Comparison of ENCODE assay signal across 8 mouse cellular contexts in genomic region chr8:94601607-94602385, GRCm38 (mm10). TPM values are rescaled to one million over a fixed set of nuclear protein-coding genes. Genes with fewer than 3 reads are reported as not detected.
DNase-seq lines count a peak whose midpoint lies in the region; ATAC-seq and TF ChIP-seq lines count a peak whose summit lies in the region.

Gene Rspry1 (plus strand): TSS chr8:94601937.
Gene Fam192a (minus strand): TSS chr8:94601997.

- no peak for TF ChIP-seq CTCF in bone marrow macrophage, adult 2 months (IDR thresholded peaks at IDR 0.05; ENCODE audit: low read depth, low read length)
- TF ChIP-seq CTCF in embryonic fibroblast, embryonic 13.5 days (IDR thresholded peaks at IDR 0.05; ENCODE audit: borderline replicate concordance, insufficient read depth, low read length): no peak

- TF ChIP-seq POLR2A in bone marrow macrophage, adult 2 months (IDR thresholded peaks at IDR 0.05; ENCODE audit: borderline replicate concordance, low read depth, low read length): no peak
- peak; percentile 94 for TF ChIP-seq POLR2A in embryonic fibroblast, embryonic 13.5 days (IDR thresholded peaks at IDR 0.05; ENCODE audit: low read depth, low read length)

- H3K27me3 ChIP-seq in kidney, embryonic 14.5 days (ENCODE audit: control insufficient read depth, insufficient read depth, low read length): no peaks in the 10 kb centered on the region
- no peaks in the 10 kb centered on the region for H3K27me3 ChIP-seq in limb, embryonic 15.5 days

- peak within 1 kb of the TSS; percentile 89 for H3K4me2 ChIP-seq in kidney, embryonic 14.5 days (replicated peaks; ENCODE audit: low read depth, low read length)
- H3K4me2 ChIP-seq in limb, embryonic 15.5 days: peak within 1 kb of the TSS; percentile 90

- peak within 1 kb of the TSS; percentile 95 for H3K9ac ChIP-seq in kidney, embryonic 14.5 days (ENCODE audit: low read depth, low read length)
- H3K9ac ChIP-seq in limb, embryonic 15.5 days: peak within 1 kb of the TSS; percentile 89

- H3K9me3 ChIP-seq in kidney, embryonic 14.5 days (ENCODE audit: control insufficient read depth, low read length): no peaks in the 10 kb centered on the region
- no peaks in the 10 kb centered on the region for H3K9me3 ChIP-seq in limb, embryonic 15.5 days

- under 1% methylated on average over 55 of the region's 55 CpGs for WGBS in kidney, embryonic 14.5 days
- under 1% methylated on average over 55 of the region's 55 CpGs for WGBS in limb, embryonic 15.5 days

- H3K27ac ChIP-seq in bone marrow macrophage, adult 2 months (ENCODE audit: insufficient read depth, low read depth, low read length): peak within 1 kb of the TSS; percentile 80
- no peak within 1 kb of the TSS; the same call in 1 of the 2 replicates for H3K27ac ChIP-seq in embryonic fibroblast, embryonic 13.5 days (ENCODE audit: insufficient read depth, low read length)
- peak within 1 kb of the TSS; percentile 88 for H3K27ac ChIP-seq in kidney, embryonic 14.5 days (ENCODE audit: low read depth, low read length)
- peak within 1 kb of the TSS; percentile 94 for H3K27ac ChIP-seq in limb, embryonic 15.5 days

- peak within 1 kb of the TSS; percentile 97 for H3K4me3 ChIP-seq in bone marrow macrophage, adult 2 months (ENCODE audit: insufficient read depth, low read length)
- H3K4me3 ChIP-seq in embryonic fibroblast, embryonic 13.5 days (ENCODE audit: insufficient read depth, low read length): peak within 1 kb of the TSS; percentile 90
- H3K4me3 ChIP-seq in kidney, embryonic 14.5 days (ENCODE audit: low read length): peak within 1 kb of the TSS; percentile 97
- H3K4me3 ChIP-seq in limb, embryonic 15.5 days: peak within 1 kb of the TSS; percentile 85

- peak; percentile 100 for DNase-seq in A20 (ENCODE audit: low read depth, low spot score)
- DNase-seq in heart, adult 9 months (ENCODE audit: low spot score in 2 of 2): peak; percentile 100
- DNase-seq in monocyte, adult 2 months (ENCODE audit: low read depth in 1 of 2, low spot score in 2 of 2): peak; percentile 99 to 100
- peak; percentile 100 for DNase-seq in spleen, postnatal 36 days (ENCODE audit: low spot score in 2 of 2)

- no peaks in the 10 kb centered on the region for H3K36me3 ChIP-seq in kidney, embryonic 14.5 days (ENCODE audit: control insufficient read depth, insufficient read depth, low read length)
- no peaks in the 10 kb centered on the region; the same call in 1 of the 2 replicates for H3K36me3 ChIP-seq in limb, embryonic 15.5 days

- peaks cover 6% of the 10 kb centered on the region for H3K4me1 ChIP-seq in bone marrow macrophage, adult 2 months (ENCODE audit: control insufficient read depth, insufficient read depth, low read length)
- no peaks in the 10 kb centered on the region for H3K4me1 ChIP-seq in embryonic fibroblast, embryonic 13.5 days (ENCODE audit: control insufficient read depth, insufficient read depth, low read length)
- H3K4me1 ChIP-seq in kidney, embryonic 14.5 days (ENCODE audit: control insufficient read depth, insufficient read depth, low read length): peaks cover 19% of the 10 kb centered on the region
- H3K4me1 ChIP-seq in limb, embryonic 15.5 days: peaks cover 21% of the 10 kb centered on the region

- ATAC-seq in kidney, embryonic 14.5 days (ENCODE audit: low FRiP score, low TSS enrichment): peak; percentile 100
- ATAC-seq in limb, embryonic 15.5 days (ENCODE audit: insufficient number of reproducible peaks, low FRiP score, low TSS enrichment, low read depth): peak; percentile 100

RNA-seq across cellular contexts. Expression of gene Rspry1, which starts in this region (rescaled TPM):
- polyA plus RNA-seq in bone marrow macrophage, adult 2 months (2012; ENCODE audit: insufficient read depth, insufficient read length, missing spikeins): 22.0 and 23.8 TPM in 2 replicates
- 28.5 and 43.2 TPM in 2 replicates for polyA plus RNA-seq in embryonic fibroblast, embryonic 13.5 days (2011; ENCODE audit: insufficient read length, low read depth, missing spikeins)
- polyA plus RNA-seq in kidney, embryonic 14.5 days (2014; fragmentation: Nextera tagmentation; extraction: Ambion mirVana): 29.6 and 37.3 TPM in 2 replicates
- polyA plus RNA-seq in limb, embryonic 15.5 days (2015; fragmentation: Nextera tagmentation; extraction: Ambion mirVana): 35.3 and 36.7 TPM in 2 replicates

RNA-seq across cellular contexts. Expression of gene Fam192a, which starts in this region (rescaled TPM):
- 77.1 and 77.4 TPM in 2 replicates for polyA plus RNA-seq in bone marrow macrophage, adult 2 months (2012; ENCODE audit: insufficient read depth, insufficient read length, missing spikeins)
- polyA plus RNA-seq in embryonic fibroblast, embryonic 13.5 days (2011; ENCODE audit: insufficient read length, low read depth, missing spikeins): 52.8 and 54.9 TPM in 2 replicates
- 60.2 and 82.1 TPM in 2 replicates for polyA plus RNA-seq in kidney, embryonic 14.5 days (2014; fragmentation: Nextera tagmentation; extraction: Ambion mirVana)
- 61.9 and 64.4 TPM in 2 replicates for polyA plus RNA-seq in limb, embryonic 15.5 days (2015; fragmentation: Nextera tagmentation; extraction: Ambion mirVana)
